Mouse (Mus musculus) CH12.LX (cell line): Measurements from ENCODE around the gene Oas2.

Source experiments
- CTCF ChIP-seq, 2 experiments: IDR thresholded peaks in 1 of 2; conservative IDR thresholded peaks in 1 of 2; 2 replicates each; pipeline ENCODE4 v1.5.1; 2011 to 2012; ENCODE audit warnings: low read depth in 2 of 2, low read length in 2 of 2, improper control_type of control experiment in 1 of 2, inconsistent platforms in 1 of 2, mild to moderate bottlenecking in 1 of 2, moderate library complexity in 1 of 2
- EP300 ChIP-seq: IDR thresholded peaks from 2 replicates; pipeline ENCODE4 v1.6.1; 2011; ENCODE audit warnings: low read length, improper control_type of control experiment
- HCFC1 ChIP-seq: IDR thresholded peaks from 2 replicates; pipeline ENCODE4 v1.6.1; 2012; ENCODE audit warnings: low read depth, mild to moderate bottlenecking, inconsistent platforms, low read length, improper control_type of control experiment
- IRF4 ChIP-seq: IDR thresholded peaks from 2 replicates; pipeline ENCODE4 v1.6.1; 2014; ENCODE audit warnings: low read depth, mild to moderate bottlenecking, inconsistent platforms, low read length, improper control_type of control experiment
- MAX ChIP-seq: IDR thresholded peaks from 2 replicates; pipeline ENCODE4 v1.6.1; 2011; ENCODE audit warnings: low read length, improper control_type of control experiment
- MAZ ChIP-seq: IDR thresholded peaks from 2 replicates; pipeline ENCODE4 v1.6.1; 2012; ENCODE audit warnings: low read depth, mild to moderate bottlenecking, inconsistent platforms, low read length, improper control_type of control experiment, moderate library complexity
- NRF1 ChIP-seq: IDR thresholded peaks from 2 replicates; pipeline ENCODE4 v1.6.1; 2014; ENCODE audit warnings: low read depth, mild to moderate bottlenecking, inconsistent platforms, low read length, improper control_type of control experiment, moderate library complexity
- SIN3A ChIP-seq: IDR thresholded peaks from 2 replicates; pipeline ENCODE4 v1.6.1; 2012; ENCODE audit warnings: low read length, improper control_type of control experiment, inconsistent platforms
- SMC3 ChIP-seq: IDR thresholded peaks from 2 replicates; pipeline ENCODE4 v1.6.1; 2011; ENCODE audit warnings: low read depth, low read length, improper control_type of control experiment
- TCF12 ChIP-seq: IDR thresholded peaks from 2 replicates; pipeline ENCODE4 v1.6.1; 2014; ENCODE audit warnings: low read depth, mild to moderate bottlenecking, inconsistent platforms, low read length, improper control_type of control experiment

DNA sequence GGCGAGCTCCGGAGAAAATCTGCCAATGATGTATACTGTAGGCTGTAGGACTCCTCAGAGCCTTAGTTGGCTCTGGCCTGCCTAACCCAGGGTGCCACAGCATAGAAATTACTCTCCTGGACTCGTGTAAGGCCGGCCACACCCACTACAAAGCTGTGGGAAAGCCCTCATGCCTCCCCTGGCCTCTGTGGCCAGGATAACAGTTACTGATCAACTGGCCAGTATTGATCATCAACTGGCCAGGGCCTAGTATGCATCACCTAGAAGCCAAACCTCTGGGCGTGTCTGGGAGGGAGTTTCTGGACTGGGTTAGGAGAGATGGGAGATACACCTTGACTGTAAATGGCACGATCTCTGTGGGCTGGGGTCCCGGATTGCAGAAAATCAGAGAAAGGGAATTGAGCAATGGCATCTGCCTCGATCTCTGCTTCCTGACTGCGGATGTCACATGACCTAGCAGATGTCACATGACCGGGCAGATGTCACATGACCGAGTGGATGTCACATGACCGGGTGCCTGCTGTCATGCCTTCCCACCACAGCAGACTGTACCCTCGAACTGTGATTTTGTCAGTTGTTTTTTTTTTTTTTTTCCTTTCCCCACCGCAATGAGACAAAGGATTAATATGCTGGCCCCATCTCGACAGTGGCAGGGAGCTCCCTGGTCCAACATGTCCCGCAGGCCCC, 53.5 kb downstream of the Oas2 start:
- TF ChIP-seq CTCF (conservative IDR thresholded peaks at IDR 0.05 in 1 of 2, IDR thresholded peaks at IDR 0.05 in 1 of 2; ENCODE audit: low read depth in 2 of 2, low read length in 2 of 2) (no peak), TCF12 (no peak), NRF1 (no peak), IRF4 (no peak), EP300 (no peak), SIN3A (no peak), MAZ (no peak), MAX (no peak; the same call in 1 of the 2 replicates), HCFC1 (peak; percentile 31; the same call in 1 of the 2 replicates), SMC3 (no peak)
